Comparison of ENCODE assay signal across 12 mouse cellular contexts in genomic region chr2:30852771-30853313, GRCm38 (mm10). TPM values are rescaled to one million over a fixed set of nuclear protein-coding genes. Genes with fewer than 3 reads are reported as not detected.
DNase-seq lines count a peak whose midpoint lies in the region; ATAC-seq lines count a peak whose summit lies in the region.
"Had no signal": no experiment of that assay in that cellular context is flagged by ENCODE, and none has a peak within 500 bp of the region (broad histone marks: within the 10 kb centered on the region; RNA-seq: fewer than 3 reads in every experiment).

No protein-coding gene starts in this region.

- no peaks in the 10 kb centered on the region for H3K27me3 ChIP-seq in heart, embryonic 14.5 days (ENCODE audit: control insufficient read depth, insufficient read depth, low read length)
- H3K27me3 ChIP-seq in midbrain, embryonic 13.5 days = no peaks in the 10 kb centered on the region
- no peaks in the 10 kb centered on the region for H3K27me3 ChIP-seq in midbrain, embryonic 15.5 days (replicated peaks)
- no peaks in the 10 kb centered on the region for H3K27me3 ChIP-seq in stomach, embryonic 15.5 days (replicated peaks)

- DNase-seq in heart, postnatal 4 days = no peak
- peak; percentile 80 for DNase-seq in forelimb bud, embryonic 11.5 days (ENCODE audit: low read depth, low spot score)
- no peak for DNase-seq in MN1 (ENCODE audit: low spot score)
- DNase-seq in testis, postnatal 14 days (ENCODE audit: low spot score) = no peak
- DNase-seq: adrenal gland, postnatal 36 days; cerebellum, adult 11-12 months; kidney, adult 9 months; liver, postnatal 0 days had no signal

- peak overlapping the region; percentile 34; the same call in 1 of the 2 replicates for H3K9ac ChIP-seq in heart, embryonic 14.5 days (ENCODE audit: low read length)
- H3K9ac ChIP-seq in midbrain, embryonic 13.5 days (replicated peaks) = peak overlapping the region; percentile 50; the same call in 1 of the 2 replicates
- H3K9ac ChIP-seq in midbrain, embryonic 15.5 days = no peak overlapping the region
- H3K9ac ChIP-seq in stomach, embryonic 15.5 days = no peak overlapping the region
- H3K9ac ChIP-seq: liver, postnatal 0 days had no signal

- peaks cover 28 to 38% of the 10 kb centered on the region in 2 experiments for H3K4me1 ChIP-seq in heart, embryonic 14.5 days (ENCODE audit: control insufficient read depth in 2 of 2, insufficient read depth in 2 of 2, low read length in 2 of 2)
- H3K4me1 ChIP-seq in midbrain, embryonic 13.5 days (replicated peaks) = peaks cover 16% of the 10 kb centered on the region
- peaks cover 18% of the 10 kb centered on the region for H3K4me1 ChIP-seq in midbrain, embryonic 15.5 days
- peaks cover 10% of the 10 kb centered on the region; the same call in 1 of the 2 replicates for H3K4me1 ChIP-seq in stomach, embryonic 15.5 days

- no peak overlapping the region for H3K4me3 ChIP-seq in heart, embryonic 14.5 days (ENCODE audit: control insufficient read depth in 1 of 2, insufficient read depth in 1 of 2, low read depth in 1 of 2, low read length in 2 of 2)
- no peak overlapping the region for H3K4me3 ChIP-seq in midbrain, embryonic 13.5 days (replicated peaks)
- no peak overlapping the region for H3K4me3 ChIP-seq in midbrain, embryonic 15.5 days
- H3K4me3 ChIP-seq in stomach, embryonic 15.5 days (replicated peaks) = no peak overlapping the region

- no peak overlapping the region for H3K27ac ChIP-seq in heart, embryonic 14.5 days (replicated peaks in 1 of 2; ENCODE audit: control insufficient read depth in 1 of 2, insufficient read depth in 1 of 2, low read depth in 2 of 2, low read length in 2 of 2)
- H3K27ac ChIP-seq in midbrain, embryonic 13.5 days = no peak overlapping the region
- no peak overlapping the region for H3K27ac ChIP-seq in midbrain, embryonic 15.5 days
- H3K27ac ChIP-seq in stomach, embryonic 15.5 days = no peak overlapping the region

- no peaks in the 10 kb centered on the region for H3K9me3 ChIP-seq in heart, embryonic 14.5 days (ENCODE audit: control insufficient read depth, low read length)
- no peaks in the 10 kb centered on the region for H3K9me3 ChIP-seq in midbrain, embryonic 13.5 days
- H3K9me3 ChIP-seq in midbrain, embryonic 15.5 days = no peaks in the 10 kb centered on the region
- H3K9me3 ChIP-seq in stomach, embryonic 15.5 days = no peaks in the 10 kb centered on the region

- H3K36me3 ChIP-seq in heart, embryonic 14.5 days (ENCODE audit: control insufficient read depth, insufficient read depth, low read length) = 0 out of 2 replicates have a peak, but pooled peaks cover 4% of the 10 kb centered on the region
- H3K36me3 ChIP-seq in midbrain, embryonic 13.5 days = no peaks in the 10 kb centered on the region
- H3K36me3 ChIP-seq in midbrain, embryonic 15.5 days (replicated peaks) = no peaks in the 10 kb centered on the region
- no peaks in the 10 kb centered on the region for H3K36me3 ChIP-seq in stomach, embryonic 15.5 days

- 38% methylated on average over 20 of the region's 20 CpGs for WGBS in heart, embryonic 14.5 days
- 45% methylated on average over 20 of the region's 20 CpGs for WGBS in midbrain, embryonic 13.5 days
- 36% methylated on average over 20 of the region's 20 CpGs for WGBS in midbrain, embryonic 15.5 days
- 21% methylated on average over 20 of the region's 20 CpGs for WGBS in stomach, embryonic 15.5 days

- no peak overlapping the region for H3K4me2 ChIP-seq in heart, embryonic 14.5 days (ENCODE audit: low read length)
- H3K4me2 ChIP-seq in midbrain, embryonic 13.5 days (replicated peaks) = no peak overlapping the region
- H3K4me2 ChIP-seq in midbrain, embryonic 15.5 days = no peak overlapping the region
- peak overlapping the region; percentile 22; the same call in 1 of the 2 replicates for H3K4me2 ChIP-seq in stomach, embryonic 15.5 days

- ATAC-seq in heart, embryonic 14.5 days (ENCODE audit: insufficient number of reproducible peaks, insufficient read depth, low FRiP score, low read depth) = no peak
- no peak for ATAC-seq in midbrain, embryonic 13.5 days
- ATAC-seq in midbrain, embryonic 15.5 days (replicated peaks) = no peak
- no peak for ATAC-seq in stomach, embryonic 15.5 days (ENCODE audit: insufficient read depth, low FRiP score, low read depth)
- ATAC-seq: liver, postnatal 0 days had no signal

RNA-seq across cellular contexts. Expression of gene Prrx2, which starts 18.1 kb away (rescaled TPM):
- 33.2 and 47.0 TPM in 2 replicates for polyA plus RNA-seq in heart, embryonic 14.5 days (2014; fragmentation: Nextera tagmentation; extraction: Ambion mirVana)
- 1 to 10 TPM; 8.7 to 9.4 TPM for total RNA-seq in heart, postnatal 4 days (2021)
- 2.0 and 2.8 TPM in 2 replicates for polyA plus RNA-seq in midbrain, embryonic 13.5 days (2015; fragmentation: Nextera tagmentation; extraction: Ambion mirVana)
- 3.7 and 4.0 TPM in 2 replicates for polyA plus RNA-seq in midbrain, embryonic 15.5 days (2015; fragmentation: Nextera tagmentation; extraction: Ambion mirVana)
- 3.8 and 4.3 TPM in 2 replicates for polyA plus RNA-seq in stomach, embryonic 15.5 days (2015; fragmentation: Nextera tagmentation; extraction: Ambion mirVana)

RNA-seq across cellular contexts. Expression of gene Asb6, which starts 22.7 kb away (rescaled TPM):
- polyA plus RNA-seq in heart, embryonic 14.5 days (2014; fragmentation: Nextera tagmentation; extraction: Ambion mirVana) = 16.7 and 17.8 TPM in 2 replicates
- total RNA-seq in heart, postnatal 4 days (2021) = 10 to 100 TPM; 11.7 to 13.2 TPM
- 41.7 and 43.0 TPM in 2 replicates for polyA plus RNA-seq in midbrain, embryonic 13.5 days (2015; fragmentation: Nextera tagmentation; extraction: Ambion mirVana)
- 44.9 and 47.5 TPM in 2 replicates for polyA plus RNA-seq in midbrain, embryonic 15.5 days (2015; fragmentation: Nextera tagmentation; extraction: Ambion mirVana)
- 29.5 and 30.1 TPM in 2 replicates for polyA plus RNA-seq in stomach, embryonic 15.5 days (2015; fragmentation: Nextera tagmentation; extraction: Ambion mirVana)

RNA-seq across cellular contexts. Expression of gene Ntmt1, which starts 45.2 kb away (rescaled TPM):
- polyA plus RNA-seq in heart, embryonic 14.5 days (2014; fragmentation: Nextera tagmentation; extraction: Ambion mirVana) = 84.2 and 84.9 TPM in 2 replicates
- total RNA-seq in heart, postnatal 4 days (2021) = 10 to 100 TPM; 51.7 to 54.5 TPM
- polyA plus RNA-seq in midbrain, embryonic 13.5 days (2015; fragmentation: Nextera tagmentation; extraction: Ambion mirVana) = 121 and 123 TPM in 2 replicates
- polyA plus RNA-seq in midbrain, embryonic 15.5 days (2015; fragmentation: Nextera tagmentation; extraction: Ambion mirVana) = 122 and 123 TPM in 2 replicates
- 78.8 and 82.3 TPM in 2 replicates for polyA plus RNA-seq in stomach, embryonic 15.5 days (2015; fragmentation: Nextera tagmentation; extraction: Ambion mirVana)

RNA-seq across cellular contexts. Expression of gene 1700001O22Rik, which starts 49.4 kb away (rescaled TPM):
- 1.8 and 2.1 TPM in 2 replicates for polyA plus RNA-seq in heart, embryonic 14.5 days (2014; fragmentation: Nextera tagmentation; extraction: Ambion mirVana)
- 1 to 10 TPM; 2.6 to 4.0 TPM for total RNA-seq in heart, postnatal 4 days (2021)
- 1.1 and 1.3 TPM in 2 replicates for polyA plus RNA-seq in midbrain, embryonic 13.5 days (2015; fragmentation: Nextera tagmentation; extraction: Ambion mirVana)
- polyA plus RNA-seq in midbrain, embryonic 15.5 days (2015; fragmentation: Nextera tagmentation; extraction: Ambion mirVana) = 1.2 and 1.7 TPM in 2 replicates
- polyA plus RNA-seq in stomach, embryonic 15.5 days (2015; fragmentation: Nextera tagmentation; extraction: Ambion mirVana) = 2.8 and 2.9 TPM in 2 replicates
- polyA plus RNA-seq: liver, postnatal 0 days had no signal

Comparison
In these comparisons a context has a peak if more than half of its experiments do, and no peak if none do; other contexts are left out.
1. H3K9ac ChIP-seq: peak in heart, embryonic 14.5 days (single experiment) and midbrain, embryonic 13.5 days (single experiment); none in midbrain, embryonic 15.5 days (single experiment) and stomach, embryonic 15.5 days (single experiment).